Mouse (Mus musculus): Measurements from ENCODE around the gene Rnf10. TPM values are rescaled to one million over a fixed set of nuclear protein-coding genes. Genes with fewer than 3 reads are reported as not detected.

Rnf10 gene
- total and polyA plus RNA-seq, 2 experiments from 2014 or later = 103 to 158 TPM

- DNase-seq (ENCODE audit: low spot score) (no peak), ATAC-seq (ENCODE audit: low FRiP score) (no peak)
- no peak overlapping the region for H3K4me2 ChIP-seq (ENCODE audit: low read depth, low read length, poor library complexity, severe bottlenecking)
- no peak overlapping the region for H3K27ac ChIP-seq (ENCODE audit: low read depth, low read length)
- no peaks in the 10 kb centered on the region for H3K9me3 ChIP-seq (ENCODE audit: low read length)
- no peak for TF ChIP-seq CTCF (IDR thresholded peaks at IDR 0.05)
- no peak overlapping the region for H3K9ac ChIP-seq (replicated peaks; ENCODE audit: low read length, poor library complexity, severe bottlenecking)
- peaks cover 7% of the 10 kb centered on the region; the same call in 1 of the 2 replicates for H3K36me3 ChIP-seq (ENCODE audit: insufficient read depth, low read length)
- peaks cover 9% of the 10 kb centered on the region; the same call in 1 of the 2 replicates for H3K4me1 ChIP-seq (ENCODE audit: insufficient read depth, low read length)
- H3K4me3 ChIP-seq (ENCODE audit: low read depth, low read length) = no peak overlapping the region
- no peaks in the 10 kb centered on the region for H3K27me3 ChIP-seq (ENCODE audit: insufficient read depth, low read length)
- WGBS = 80% methylated on average over 8 of the region's 8 CpGs
Observed at GRCm38 (mm10) chr5:115266787-115267468, 5.8 kb downstream of the Rnf10 start.

GRCm38 (mm10) chr5:115266340-115266739 is 6.4 kb downstream of the Rnf10 start:
- Histone ChIP-seq H3K27me3 (ENCODE audit: insufficient read depth, low read length) (no peaks in the 10 kb centered on the region), H3K27ac (ENCODE audit: low read depth, low read length) (no peak overlapping the region), H3K4me3 (ENCODE audit: low read depth, low read length) (no peak overlapping the region), H3K36me3 (ENCODE audit: insufficient read depth, low read length) (peaks cover 7% of the 10 kb centered on the region; the same call in 1 of the 2 replicates), H3K9me3 (ENCODE audit: low read length) (no peaks in the 10 kb centered on the region), H3K9ac (replicated peaks; ENCODE audit: low read length, poor library complexity, severe bottlenecking) (no peak overlapping the region), H3K4me2 (ENCODE audit: low read depth, low read length, poor library complexity, severe bottlenecking) (no peak overlapping the region), H3K4me1 (ENCODE audit: insufficient read depth, low read length) (peaks cover 9% of the 10 kb centered on the region; the same call in 1 of the 2 replicates)
- WGBS = 92% methylated on average over 5 of the region's 5 CpGs
- DNase-seq (ENCODE audit: low spot score) (no peak), ATAC-seq (ENCODE audit: low FRiP score) (no peak)
- TF ChIP-seq CTCF (IDR thresholded peaks at IDR 0.05) = no peak

DNA sequence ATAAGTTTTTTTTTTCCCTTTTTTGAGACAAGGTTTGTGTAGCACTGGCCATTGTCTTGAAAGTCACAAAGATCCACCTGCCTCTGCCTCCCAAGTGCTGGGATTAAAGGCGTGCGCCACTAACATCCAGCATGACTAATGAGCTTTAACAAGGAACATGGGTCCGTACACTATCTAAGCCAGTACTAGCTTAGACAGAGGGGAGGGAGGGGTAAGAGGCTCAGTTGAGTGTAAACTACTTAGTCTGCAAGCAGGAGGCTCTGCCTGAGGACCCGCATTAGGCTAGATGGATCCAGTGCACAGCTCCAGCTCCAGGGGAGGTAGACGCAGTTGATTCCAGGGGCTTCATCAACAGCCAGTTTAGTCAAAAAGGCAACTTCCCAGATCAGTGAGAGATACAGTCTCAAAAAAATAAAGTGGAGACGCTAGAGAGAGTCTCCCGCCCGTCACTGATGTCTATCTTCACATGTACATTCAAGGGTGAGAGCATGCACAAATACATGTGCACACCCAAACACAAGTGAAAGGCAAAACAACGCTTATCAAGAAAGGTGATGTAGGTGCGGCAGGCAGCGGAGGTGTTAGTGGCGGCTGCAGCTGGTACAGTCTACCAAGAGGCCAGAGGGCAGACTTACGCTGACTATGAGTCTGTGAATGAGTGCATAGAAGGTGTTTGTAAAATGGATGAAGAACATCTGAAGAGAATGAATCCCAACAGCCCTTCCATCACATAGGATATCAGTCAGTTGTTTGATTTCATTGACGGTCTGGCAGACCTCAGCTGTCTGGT is 10.0 kb downstream of the Rnf10 start:
- Histone ChIP-seq H3K27me3 (ENCODE audit: insufficient read depth, low read length) (no peaks in the 10 kb centered on the region), H3K27ac (ENCODE audit: low read depth, low read length) (no peak overlapping the region), H3K9me3 (ENCODE audit: low read length) (no peaks in the 10 kb centered on the region), H3K36me3 (ENCODE audit: insufficient read depth, low read length) (peaks cover 23% of the 10 kb centered on the region), H3K4me1 (ENCODE audit: insufficient read depth, low read length) (no peaks in the 10 kb centered on the region), H3K9ac (replicated peaks; ENCODE audit: low read length, poor library complexity, severe bottlenecking) (no peak overlapping the region), H3K4me2 (ENCODE audit: low read depth, low read length, poor library complexity, severe bottlenecking) (no peak overlapping the region), H3K4me3 (ENCODE audit: low read depth, low read length) (no peak overlapping the region)
- no peak for TF ChIP-seq CTCF (IDR thresholded peaks at IDR 0.05)
- DNase-seq (ENCODE audit: low spot score) = no peak
- no peak for ATAC-seq (ENCODE audit: low FRiP score)
- 69% methylated on average over 14 of the region's 14 CpGs for WGBS

DNA sequence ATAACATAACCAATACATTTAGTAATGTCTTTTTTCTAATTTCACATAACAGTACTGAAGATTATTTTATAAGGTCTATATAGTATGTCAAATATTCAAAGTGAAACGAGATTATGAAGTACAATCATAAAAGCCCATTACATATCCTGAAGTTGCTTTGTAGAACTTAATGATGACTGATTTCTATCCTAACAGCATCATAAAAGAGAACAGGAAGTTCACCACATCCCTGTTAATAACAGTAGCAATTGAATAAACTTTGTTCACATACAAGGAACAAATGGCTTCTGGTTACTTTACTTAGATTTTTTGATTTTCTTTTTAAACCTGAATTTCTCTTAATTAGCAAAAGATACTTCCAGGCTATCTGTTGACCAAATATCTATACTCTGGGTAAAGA is 10.8 kb downstream of the Rnf10 start:
- 98% methylated on average over 1 of the region's 1 CpGs for WGBS
- Histone ChIP-seq H3K27ac (ENCODE audit: low read depth, low read length) (no peak overlapping the region), H3K9me3 (ENCODE audit: low read length) (no peaks in the 10 kb centered on the region), H3K9ac (replicated peaks; ENCODE audit: low read length, poor library complexity, severe bottlenecking) (no peak overlapping the region), H3K4me3 (ENCODE audit: low read depth, low read length) (no peak overlapping the region), H3K4me1 (ENCODE audit: insufficient read depth, low read length) (no peaks in the 10 kb centered on the region), H3K4me2 (ENCODE audit: low read depth, low read length, poor library complexity, severe bottlenecking) (no peak overlapping the region), H3K36me3 (ENCODE audit: insufficient read depth, low read length) (peaks cover 31% of the 10 kb centered on the region), H3K27me3 (ENCODE audit: insufficient read depth, low read length) (no peaks in the 10 kb centered on the region)
- ATAC-seq (ENCODE audit: low FRiP score) (no peak), DNase-seq (ENCODE audit: low spot score) (no peak)
- TF ChIP-seq CTCF (IDR thresholded peaks at IDR 0.05) = no peak

- H3K9me3 ChIP-seq (ENCODE audit: low read length) = no peaks in the 10 kb centered on the region
- H3K27ac ChIP-seq (ENCODE audit: low read depth, low read length) = no peak overlapping the region
- H3K9ac ChIP-seq (replicated peaks; ENCODE audit: low read length, poor library complexity, severe bottlenecking) = no peak overlapping the region
- H3K4me3 ChIP-seq (ENCODE audit: low read depth, low read length) = no peak overlapping the region
- ATAC-seq (ENCODE audit: low FRiP score) (no peak), DNase-seq (ENCODE audit: low spot score) (no peak)
- no peak overlapping the region for H3K4me2 ChIP-seq (ENCODE audit: low read depth, low read length, poor library complexity, severe bottlenecking)
- no peak for TF ChIP-seq CTCF (IDR thresholded peaks at IDR 0.05)
- WGBS = 84% methylated on average over 8 of the region's 8 CpGs
- H3K4me1 ChIP-seq (ENCODE audit: insufficient read depth, low read length) = no peaks in the 10 kb centered on the region
- peaks cover 37% of the 10 kb centered on the region for H3K36me3 ChIP-seq (ENCODE audit: insufficient read depth, low read length)
- H3K27me3 ChIP-seq (ENCODE audit: insufficient read depth, low read length) = no peaks in the 10 kb centered on the region
Observed at GRCm38 (mm10) chr5:115261141-115261540, 11.6 kb downstream of the Rnf10 start.

DNA sequence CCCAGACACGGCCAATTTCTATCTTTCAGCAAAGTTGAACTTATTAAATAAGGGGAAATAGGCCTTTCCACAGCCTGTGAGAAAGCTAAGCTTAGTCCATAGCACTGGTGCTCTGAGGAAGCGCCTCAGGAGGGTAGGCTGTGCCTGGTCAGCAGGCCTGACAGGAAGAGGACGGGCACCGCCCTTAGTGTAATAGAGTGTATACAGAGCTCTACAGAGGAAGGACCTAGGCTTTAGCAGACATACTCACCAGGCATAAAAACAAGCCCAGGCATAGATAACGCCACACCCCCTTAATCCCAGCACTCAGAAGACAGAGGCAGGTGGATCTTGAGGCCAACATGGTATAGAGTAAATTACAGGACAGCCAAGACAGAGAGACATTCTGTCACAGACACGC is 12.3 kb downstream of the Rnf10 start:
- no peak overlapping the region for H3K9ac ChIP-seq (replicated peaks; ENCODE audit: low read length, poor library complexity, severe bottlenecking)
- ATAC-seq (ENCODE audit: low FRiP score) (no peak), DNase-seq (ENCODE audit: low spot score) (no peak)
- no peak for TF ChIP-seq CTCF (IDR thresholded peaks at IDR 0.05)
- no peak overlapping the region for H3K4me3 ChIP-seq (ENCODE audit: low read depth, low read length)
- peaks cover 44% of the 10 kb centered on the region for H3K36me3 ChIP-seq (ENCODE audit: insufficient read depth, low read length)
- H3K27ac ChIP-seq (ENCODE audit: low read depth, low read length) = no peak overlapping the region
- no peak overlapping the region for H3K4me2 ChIP-seq (ENCODE audit: low read depth, low read length, poor library complexity, severe bottlenecking)
- H3K9me3 ChIP-seq (ENCODE audit: low read length) = no peaks in the 10 kb centered on the region
- no peaks in the 10 kb centered on the region for H3K4me1 ChIP-seq (ENCODE audit: insufficient read depth, low read length)
- 88% methylated on average over 6 of the region's 6 CpGs for WGBS
- H3K27me3 ChIP-seq (ENCODE audit: insufficient read depth, low read length) = no peaks in the 10 kb centered on the region

All from midbrain, postnatal 0 days (tissue).